Mouse (Mus musculus) brown adipose tissue, adult 24 weeks (tissue): ENCODE measurements at regions not wholly inside any gene's neighbourhood (a gene's known extent, or its start where the extent isn't known, plus 50 kb on each side); places are given as distances from the start of the nearest gene placed in this dataset.

Experiments used
- H3K27ac ChIP-seq: fragments of 200-500 bp; replicated peaks from 2 replicates; pipeline ENCODE4 v1.5.1; 2012; ENCODE audit warnings: low read depth, mild to moderate bottlenecking, low read length
- H3K4me1 ChIP-seq: fragments of 200-500 bp; 2 replicates; pipeline ENCODE4 v1.6.1; 2012; ENCODE audit warnings: low read length, mixed read lengths; ENCODE audit not compliant: control insufficient read depth, insufficient read depth, insufficient read length
- H3K4me3 ChIP-seq: fragments of 200-500 bp; 2 replicates; pipeline ENCODE4 v1.5.1; 2012; ENCODE audit warnings: low read depth, mild to moderate bottlenecking, low read length, moderate library complexity; ENCODE audit not compliant: insufficient read depth

DNA sequence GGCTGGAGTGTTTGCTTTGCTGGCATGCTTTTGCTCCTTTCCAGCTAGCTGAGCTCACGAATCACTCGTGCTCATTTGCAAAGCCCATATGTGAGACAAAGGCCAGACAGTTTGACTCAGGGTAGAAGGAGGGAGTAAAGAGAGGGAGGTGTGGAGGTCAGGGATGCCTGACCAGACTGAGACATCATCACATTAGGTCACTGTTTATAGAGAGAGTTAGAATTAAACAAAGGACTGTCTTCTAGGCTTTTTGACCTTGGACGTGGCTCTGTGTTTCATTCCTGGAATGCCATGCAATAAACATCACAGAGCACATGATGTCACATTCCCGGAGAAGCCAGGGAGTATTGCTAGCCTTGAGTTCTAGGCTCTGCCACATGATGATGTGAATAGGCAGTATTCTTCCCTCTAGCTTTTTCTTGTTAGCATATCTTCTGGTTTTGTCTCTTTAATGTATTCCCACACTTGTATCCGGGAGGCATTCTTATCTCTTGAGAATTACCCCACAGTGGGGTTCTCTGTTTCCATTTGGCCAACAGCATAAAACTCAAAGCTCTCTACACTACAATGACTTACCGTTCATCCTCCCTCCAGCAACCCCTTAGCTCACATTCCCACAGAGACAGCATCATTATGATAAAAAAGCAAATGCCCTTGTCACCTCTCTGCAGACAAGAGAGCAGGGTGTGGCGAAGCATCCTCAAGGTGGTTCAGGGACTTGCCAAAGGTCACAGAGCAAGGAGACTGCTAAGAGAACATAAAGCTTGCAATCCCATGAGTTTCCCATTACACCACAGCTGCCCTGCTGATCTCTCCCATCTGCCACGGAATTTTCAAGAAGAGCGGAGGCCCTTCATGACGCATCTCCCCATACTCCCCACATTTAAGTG, 301.3 kb downstream of the Cd83 start:
- no peak overlapping the region for H3K27ac ChIP-seq
- H3K4me1 ChIP-seq: no peaks in the 10 kb centered on the region
- no peak overlapping the region for H3K4me3 ChIP-seq

DNA sequence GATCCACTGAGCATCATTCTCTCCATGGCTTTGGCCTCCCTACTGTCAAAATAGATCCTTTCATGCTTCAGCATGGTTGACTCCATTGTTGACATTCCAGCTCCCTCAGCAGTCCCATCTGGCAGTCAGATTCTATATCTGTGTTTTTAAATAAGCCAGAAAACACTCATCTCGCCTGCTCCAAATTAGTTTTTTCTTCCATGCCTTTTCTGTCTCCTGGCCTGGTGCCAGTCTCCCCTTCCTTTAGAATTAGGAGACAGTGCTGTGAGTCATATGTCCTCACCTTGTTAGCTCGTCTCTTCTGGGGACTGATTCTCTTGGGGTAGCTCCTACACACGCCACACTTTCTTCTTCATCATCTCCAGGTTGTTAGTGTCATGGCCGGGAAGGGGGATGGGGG, 302.2 kb downstream of the Cd83 start:
- Histone ChIP-seq H3K4me3 (no peak overlapping the region), H3K4me1 (no peaks in the 10 kb centered on the region), H3K27ac (no peak overlapping the region)

DNA sequence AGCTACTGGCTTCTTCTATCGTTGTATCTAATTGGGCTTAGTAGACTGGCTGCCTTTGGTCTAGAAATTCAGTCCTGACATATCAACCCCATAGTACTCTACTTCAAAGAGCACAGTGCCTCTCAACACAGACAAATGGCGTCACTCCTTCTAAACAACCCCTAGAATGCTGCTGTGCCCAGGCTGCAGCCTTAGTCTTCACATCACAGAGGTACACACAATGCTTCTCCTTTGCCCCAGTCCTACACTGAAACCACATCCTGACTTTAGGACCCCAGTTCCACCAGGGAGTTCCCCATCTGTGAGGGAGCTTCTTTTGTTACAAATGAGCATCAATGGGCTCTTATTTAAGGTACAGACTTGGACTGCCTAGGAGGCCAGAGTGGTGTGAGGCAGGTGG, 312.6 kb downstream of the Cd83 start:
- no peak overlapping the region for H3K27ac ChIP-seq
- H3K4me1 ChIP-seq: peaks cover 2% of the 10 kb centered on the region; the same call in 1 of the 2 replicates

DNA sequence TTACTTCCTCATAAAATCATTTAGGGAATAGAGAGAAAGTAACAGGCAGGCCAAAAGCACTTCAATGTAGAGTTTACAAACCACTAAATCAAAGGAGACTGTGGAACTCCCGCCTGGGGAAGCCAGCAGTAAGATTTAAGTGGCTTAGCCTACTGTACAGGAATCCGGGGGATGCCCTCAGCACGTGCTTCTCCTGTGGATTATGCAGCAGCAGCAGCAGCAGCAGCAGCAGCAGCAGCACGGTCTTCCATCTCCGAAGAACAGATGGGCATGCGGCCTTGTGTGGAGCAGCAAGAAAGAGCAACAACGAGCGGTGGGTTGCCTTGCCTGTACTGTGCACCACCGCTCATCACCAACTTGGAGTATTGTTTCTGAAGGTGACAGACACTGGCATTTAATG, 314.9 kb downstream of the Cd83 start:
- Histone ChIP-seq H3K4me1 (peaks cover 2% of the 10 kb centered on the region; the same call in 1 of the 2 replicates), H3K27ac (no peak overlapping the region), H3K4me3 (no peak overlapping the region)

More for the DNA sequence above, 312.6 kb downstream of the Cd83 start:
- H3K4me3 ChIP-seq: no peak overlapping the region

DNA sequence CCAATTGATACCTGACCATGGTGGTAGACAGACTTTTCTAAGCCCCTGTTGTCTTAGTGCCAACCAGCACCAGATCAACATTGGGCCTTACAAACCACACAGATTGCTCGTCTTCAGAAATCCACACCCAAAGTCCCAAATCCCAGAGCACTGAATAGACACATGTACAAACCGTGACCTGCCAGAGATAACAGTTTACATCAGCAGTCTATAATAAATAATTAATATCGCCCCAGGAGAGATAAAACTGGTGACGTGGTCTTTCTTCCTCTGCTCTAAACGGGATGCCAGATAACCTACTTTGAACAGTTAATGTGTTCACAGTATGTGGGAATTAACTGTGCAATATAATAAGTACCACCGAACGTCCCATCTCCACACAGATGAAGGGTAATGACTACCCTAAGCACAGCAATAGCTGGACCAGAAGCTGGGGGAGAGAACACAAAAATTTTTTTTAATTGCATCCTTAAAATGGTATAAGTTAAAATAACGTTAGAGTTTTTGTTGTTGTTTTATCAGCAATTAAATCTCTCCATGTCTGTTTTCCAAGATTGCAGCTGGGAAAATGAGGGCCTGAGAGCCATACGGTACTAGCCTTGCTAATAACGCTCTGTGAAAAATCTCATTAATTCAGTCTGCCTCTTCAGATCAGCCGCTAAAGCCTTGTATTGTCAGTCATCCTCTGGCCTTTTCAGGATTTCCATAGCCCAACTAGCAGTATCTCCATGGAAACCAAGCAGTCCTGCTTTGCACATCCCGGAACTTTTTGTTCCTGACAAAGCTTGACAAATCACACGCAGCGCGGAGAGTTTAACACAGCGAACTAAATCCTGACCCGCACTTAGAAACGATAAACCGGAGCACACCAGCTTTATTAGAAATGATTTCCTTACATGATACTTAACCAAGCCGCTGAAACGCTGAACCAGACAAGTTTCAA, 315.8 kb downstream of the Cd83 start:
- Histone ChIP-seq H3K27ac (no peak overlapping the region), H3K4me1 (peaks cover 2% of the 10 kb centered on the region; the same call in 1 of the 2 replicates), H3K4me3 (no peak overlapping the region)

DNA sequence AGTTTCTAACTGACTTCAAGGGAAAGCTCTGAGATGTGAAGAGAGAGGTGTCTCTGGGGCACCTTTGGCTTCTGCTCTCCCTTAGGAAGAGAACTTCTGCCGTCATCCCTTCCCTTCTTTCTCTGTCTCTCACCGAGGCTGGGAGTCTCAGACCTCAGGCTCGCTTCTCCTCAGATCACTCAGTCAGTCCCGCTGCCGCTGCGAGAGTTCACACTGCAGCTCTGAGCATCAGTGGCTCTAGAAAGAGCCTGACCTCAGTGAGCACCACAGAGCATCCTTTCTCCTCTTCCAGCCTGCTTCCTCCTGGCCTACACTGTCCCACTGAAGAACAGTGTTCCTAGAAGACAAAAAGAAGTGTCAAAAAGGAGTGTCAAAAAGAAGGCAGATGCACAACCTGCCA, 316.6 kb downstream of the Cd83 start:
- H3K27ac ChIP-seq: no peak overlapping the region
- H3K4me1 ChIP-seq: peaks cover 2% of the 10 kb centered on the region; the same call in 1 of the 2 replicates
- no peak overlapping the region for H3K4me3 ChIP-seq

DNA sequence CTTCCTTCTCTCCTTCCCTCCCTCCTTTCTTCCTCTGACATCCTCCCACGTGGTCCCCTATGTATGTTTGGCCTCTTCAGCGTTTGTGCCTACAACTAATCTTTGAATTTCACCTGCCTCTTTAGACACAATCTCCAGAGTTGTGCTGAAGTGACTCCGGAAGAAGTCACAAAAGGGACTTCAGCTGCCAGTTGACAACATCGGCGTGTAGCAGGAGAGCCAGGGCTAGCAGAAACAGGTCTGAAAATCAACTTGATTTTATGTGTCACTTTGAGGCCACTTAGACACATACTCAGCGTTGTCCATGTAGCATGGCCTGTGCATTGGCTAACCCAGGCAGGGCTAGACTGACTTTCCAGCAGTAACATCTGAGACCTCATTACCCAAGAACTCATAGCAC, 317.2 kb downstream of the Cd83 start:
- Histone ChIP-seq H3K4me3 (no peak overlapping the region), H3K4me1 (peaks cover 2% of the 10 kb centered on the region; the same call in 1 of the 2 replicates)

DNA sequence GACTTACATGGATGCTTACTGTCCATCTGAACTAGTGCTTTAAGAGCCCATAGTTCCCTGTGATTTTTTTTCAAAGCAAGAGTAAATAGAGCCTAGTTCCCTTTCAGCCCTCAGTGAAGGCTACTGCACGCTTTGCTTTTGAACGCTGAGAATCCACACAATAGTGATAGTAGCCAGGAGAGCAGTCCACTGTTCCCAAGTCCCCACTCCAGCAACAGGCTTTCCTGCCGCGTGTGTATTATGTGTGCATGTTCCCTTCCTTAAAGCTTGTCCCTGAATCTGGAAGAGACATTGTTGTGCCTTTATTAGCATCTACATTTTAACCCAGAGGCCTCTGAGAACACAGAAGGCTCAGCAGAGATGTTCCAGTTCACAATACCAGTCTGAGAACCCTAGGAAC, 317.7 kb downstream of the Cd83 start:
- Histone ChIP-seq H3K27ac (no peak overlapping the region), H3K4me3 (no peak overlapping the region), H3K4me1 (peaks cover 2% of the 10 kb centered on the region; the same call in 1 of the 2 replicates)

More for the DNA sequence above, 317.2 kb downstream of the Cd83 start:
- no peak overlapping the region for H3K27ac ChIP-seq

DNA sequence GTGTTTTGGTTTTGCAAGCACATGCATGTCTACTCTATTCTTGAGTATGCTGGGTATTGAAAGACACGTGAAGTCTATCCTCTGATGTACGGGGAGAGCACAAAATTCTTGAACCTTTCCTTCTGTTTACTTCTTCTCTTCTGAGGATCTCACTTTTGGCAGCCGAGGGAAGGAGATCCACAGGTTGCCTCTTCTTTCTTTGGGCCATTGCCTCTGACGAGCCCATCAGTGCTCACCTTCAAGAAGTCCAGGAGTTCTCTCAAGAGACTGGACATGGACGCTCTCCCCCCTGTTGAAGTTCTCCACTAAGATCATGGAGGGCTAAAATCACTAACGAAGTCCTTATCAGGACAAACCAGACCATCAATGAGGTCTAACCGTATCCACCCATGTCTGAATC, 318.8 kb downstream of the Cd83 start:
- Histone ChIP-seq H3K4me3 (no peak overlapping the region), H3K4me1 (peaks cover 2% of the 10 kb centered on the region; the same call in 1 of the 2 replicates), H3K27ac (no peak overlapping the region)

DNA sequence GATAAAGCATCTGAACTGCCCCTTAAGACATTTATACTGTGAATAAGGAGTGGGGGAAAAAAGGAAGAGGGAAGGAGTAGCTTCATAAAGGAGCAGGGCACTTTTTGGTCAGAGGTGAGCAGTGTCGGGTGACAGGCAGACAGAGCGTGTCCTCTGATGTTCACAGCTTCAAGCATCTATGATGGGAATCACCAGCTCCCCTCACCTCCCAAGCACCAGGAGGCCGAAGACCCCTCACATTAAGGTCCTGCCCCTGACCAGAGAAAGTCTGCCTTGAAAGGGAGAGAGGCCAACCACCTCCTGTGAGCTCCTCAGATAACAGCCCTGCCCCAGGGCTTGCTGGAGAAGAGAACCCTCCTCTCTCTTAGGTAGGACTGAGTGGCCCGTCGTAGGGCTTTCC, 320.6 kb downstream of the Cd83 start:
- Histone ChIP-seq H3K4me1 (peaks cover 4% of the 10 kb centered on the region; the same call in 1 of the 2 replicates), H3K27ac (no peak overlapping the region), H3K4me3 (no peak overlapping the region)

DNA sequence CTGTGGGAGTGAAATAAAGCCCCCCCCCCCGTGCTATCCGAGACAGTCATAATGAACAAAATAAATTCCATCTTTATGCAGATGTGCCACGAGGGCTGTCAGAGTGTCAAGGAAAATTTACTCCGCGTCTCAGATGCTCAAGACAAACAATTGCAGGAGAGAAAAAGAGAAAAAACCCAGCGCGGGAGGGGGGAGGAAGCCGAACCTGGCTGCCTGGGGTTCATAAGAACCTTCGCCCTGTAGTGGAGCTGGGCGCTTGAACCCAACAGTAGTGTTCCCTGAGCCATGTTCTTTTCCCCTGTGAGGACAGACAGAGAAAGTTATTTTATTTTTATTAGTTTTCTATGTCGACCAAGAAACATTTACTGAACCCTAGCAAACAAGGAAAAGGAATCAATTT, 324.1 kb downstream of the Cd83 start:
- Histone ChIP-seq H3K27ac (no peak overlapping the region), H3K4me3 (no peak overlapping the region), H3K4me1 (0 out of 2 replicates have a peak, but pooled peaks cover 2% of the 10 kb centered on the region)

DNA sequence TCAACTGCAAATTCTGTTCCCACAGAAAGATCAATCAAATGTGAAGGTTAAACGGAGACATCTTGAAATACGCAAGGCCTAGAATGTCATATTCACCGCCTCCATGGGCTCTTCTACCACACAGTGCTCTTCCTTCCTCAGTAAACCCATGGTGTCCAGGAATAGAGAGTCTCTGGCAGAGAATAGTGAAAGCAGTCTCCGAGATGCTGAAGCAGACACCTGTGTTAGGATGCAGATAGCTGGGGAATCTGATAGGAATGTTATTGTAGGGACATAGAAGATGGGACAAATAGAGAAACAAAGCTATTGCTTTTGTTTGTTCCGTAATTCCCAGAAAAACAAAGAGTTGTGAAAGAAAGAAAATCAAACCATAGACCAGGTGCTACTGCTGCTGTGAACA, 328.5 kb downstream of the Cd83 start:
- H3K4me3 ChIP-seq: no peak overlapping the region
- H3K27ac ChIP-seq: no peak overlapping the region
- H3K4me1 ChIP-seq: 0 out of 2 replicates have a peak, but pooled peaks cover 2% of the 10 kb centered on the region

DNA sequence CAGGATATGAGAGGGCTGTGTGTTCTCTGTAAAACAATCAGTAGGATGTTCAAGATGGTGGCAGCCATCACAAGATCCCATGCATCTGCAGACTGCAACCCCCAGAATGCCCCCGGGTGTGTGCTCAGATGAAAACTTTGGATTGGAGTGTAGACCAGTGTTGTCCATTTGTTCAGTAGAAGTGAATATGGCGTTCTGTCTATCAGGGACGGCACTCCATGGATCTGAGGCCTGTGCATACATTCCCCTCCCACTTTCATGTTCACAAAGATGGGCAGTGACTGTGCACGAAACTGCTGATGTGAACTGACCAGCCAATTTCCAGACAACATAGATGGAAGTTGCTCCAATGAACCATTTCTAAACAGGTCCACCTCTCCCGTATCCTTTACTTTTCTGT, 330.3 kb downstream of the Cd83 start:
- no peaks in the 10 kb centered on the region; the same call in 1 of the 2 replicates for H3K4me1 ChIP-seq
- H3K27ac ChIP-seq: no peak overlapping the region
- H3K4me3 ChIP-seq: no peak overlapping the region

DNA sequence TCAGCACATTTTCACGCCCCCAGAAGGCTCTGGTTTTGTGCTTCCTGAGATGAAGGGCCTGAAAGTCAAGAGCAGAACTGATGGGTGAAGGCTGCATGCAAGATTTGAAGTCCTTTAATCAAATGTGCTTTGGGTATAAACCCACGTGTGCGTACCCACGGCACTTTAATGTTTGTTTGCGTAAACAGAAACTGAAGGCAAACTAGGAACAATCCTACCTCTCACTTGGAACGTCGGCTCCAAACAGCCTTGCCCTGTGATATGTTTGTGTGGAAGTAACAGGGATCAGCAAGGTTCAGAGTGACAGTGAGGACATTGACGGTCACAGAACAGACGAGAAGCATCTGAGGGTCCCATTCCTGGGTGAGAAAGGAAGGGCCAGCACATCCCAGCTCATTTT, 333.3 kb downstream of the Cd83 start:
- Histone ChIP-seq H3K27ac (no peak overlapping the region), H3K4me3 (no peak overlapping the region), H3K4me1 (no peaks in the 10 kb centered on the region; the same call in 1 of the 2 replicates)

DNA sequence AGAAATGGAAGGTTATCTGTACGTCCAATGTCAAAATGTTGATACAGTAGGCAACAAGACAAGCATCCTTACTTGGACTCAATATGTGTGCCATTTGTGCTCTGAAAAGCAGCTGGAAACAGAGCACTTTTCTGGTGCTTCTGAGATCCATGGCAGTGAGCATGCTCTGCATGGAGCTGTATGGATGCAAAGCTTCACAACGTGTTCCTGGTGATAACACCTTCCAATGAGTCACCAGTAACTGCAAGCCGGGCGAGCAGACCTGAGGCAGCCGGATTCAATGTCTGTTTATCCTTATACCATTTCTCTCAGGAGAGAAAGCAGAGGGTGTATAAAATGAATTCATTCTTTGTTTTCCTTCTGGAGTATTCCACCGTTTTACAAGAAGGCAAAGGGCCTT, 334.3 kb downstream of the Cd83 start:
- Histone ChIP-seq H3K4me3 (no peak overlapping the region), H3K4me1 (no peaks in the 10 kb centered on the region; the same call in 1 of the 2 replicates), H3K27ac (no peak overlapping the region)
